Mouse (Mus musculus) midbrain, embryonic 12.5 days (tissue): ENCODE results near the gene Cyct. TPM values are rescaled to one million over a fixed set of nuclear protein-coding genes. Genes with fewer than 3 reads are reported as not detected.

ENCODE experiments used
- ATAC-seq: fragments of 200-750 bp; cut with Nextera tagmentation; 2 replicates; pipeline ENCODE4 v1.8.0; 2017; ENCODE audit warnings: low read depth, moderate TSS enrichment, moderate library complexity; ENCODE audit not compliant: low FRiP score
- H3K27ac ChIP-seq: fragments of 300-500 bp; sonication (generic); replicated peaks from 2 replicates; pipeline ENCODE4 v1.5.1; 2016; ENCODE audit warnings: mild to moderate bottlenecking
- H3K27me3 ChIP-seq: fragments of 300-500 bp; sonication (generic); 2 replicates; pipeline ENCODE4 v1.6.1; 2016; ENCODE audit warnings: mild to moderate bottlenecking
- H3K36me3 ChIP-seq: fragments of 300-500 bp; sonication (generic); 2 replicates; pipeline ENCODE4 v1.6.1; 2016
- H3K4me1 ChIP-seq: fragments of 300-500 bp; sonication (generic); 2 replicates; pipeline ENCODE4 v1.6.1; 2016
- H3K4me2 ChIP-seq: fragments of 300-500 bp; sonication (generic); replicated peaks from 2 replicates; pipeline ENCODE4 v1.6.1; 2016; ENCODE audit warnings: mild to moderate bottlenecking, moderate library complexity
- H3K4me3 ChIP-seq: fragments of 300-500 bp; sonication (generic); 2 replicates; pipeline ENCODE4 v1.5.1; 2016; ENCODE audit warnings: mild to moderate bottlenecking
- H3K9ac ChIP-seq: fragments of 300-500 bp; sonication (generic); replicated peaks from 2 replicates; pipeline ENCODE4 v1.6.1; 2016; ENCODE audit warnings: mild to moderate bottlenecking, moderate library complexity
- H3K9me3 ChIP-seq: fragments of 300-500 bp; sonication (generic); 2 replicates; pipeline ENCODE4 v1.6.1; 2016; ENCODE audit warnings: mild to moderate bottlenecking
- WGBS: fragments of 180-500 bp; shearing (Covaris S2); methylation state at CpG from one replicate; pipeline ENCODE4 v1.1.7; 2016; 5-methylcytosine and 5-hydroxymethylcytosine counted together
- polyA plus RNA-seq: library from polyadenylated mRNA; unstranded; fragments of >200 nt; fragmentation: Nextera tagmentation; extraction: Ambion mirVana; gene quantifications from 2 replicates; pipeline ENCODE4 v1.2.1, GENCODE M21; 2016

The Cyct gene
- not detected in 2 replicates for polyA plus RNA-seq

DNA sequence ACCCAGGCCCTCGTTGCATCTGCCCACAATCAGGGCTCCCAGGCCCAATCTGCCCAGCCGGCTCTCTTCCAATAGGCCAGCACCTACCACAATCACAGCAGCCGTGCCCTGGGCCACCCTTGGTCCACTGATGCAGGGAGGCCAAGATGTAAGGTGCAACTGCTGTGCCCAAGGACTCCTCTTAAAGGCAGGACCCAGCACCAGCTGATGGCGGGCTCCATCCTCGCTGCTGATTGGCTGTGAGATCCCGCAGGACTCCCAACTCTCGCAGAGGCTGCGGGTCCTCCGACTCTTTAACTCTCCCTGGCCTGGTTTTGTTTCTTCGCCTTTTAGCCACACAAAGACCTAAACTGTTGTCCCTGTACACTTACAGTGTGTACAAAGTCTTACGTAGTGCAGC is at the start of gene Cyct:
Cyct (minus strand) TSS at position 225 of the 400 bp plus-strand sequence.
- Histone ChIP-seq H3K27ac (no peak within 1 kb of the TSS), H3K4me2 (no peak within 1 kb of the TSS), H3K4me3 (no peak within 1 kb of the TSS), H3K36me3 (no peaks in the 10 kb centered on the region), H3K9ac (no peak within 1 kb of the TSS), H3K4me1 (no peaks in the 10 kb centered on the region), H3K27me3 (no peaks in the 10 kb centered on the region), H3K9me3 (no peaks in the 10 kb centered on the region)
- WGBS: 88% methylated on average over 11 of the region's 11 CpGs
- no peak for ATAC-seq

DNA sequence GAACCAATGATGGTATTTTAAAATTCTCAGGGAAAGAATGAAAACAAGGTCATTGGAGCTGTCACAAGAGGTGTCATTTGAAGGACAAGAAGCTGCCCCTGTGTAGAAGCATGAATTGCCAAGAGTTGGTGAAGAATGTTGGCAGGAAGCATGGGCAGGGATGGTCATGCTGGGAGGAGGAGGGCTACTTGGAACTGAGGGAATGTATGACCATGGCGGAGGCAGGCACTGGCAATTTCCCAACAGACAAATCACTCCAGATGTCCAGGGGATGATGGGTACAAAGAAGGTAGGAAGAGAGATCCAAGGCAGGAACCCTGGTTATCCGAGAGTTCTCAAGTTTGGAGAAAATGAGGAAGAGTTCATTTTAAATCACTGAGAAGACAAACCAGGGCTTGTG is 49.7 kb upstream of the Cyct start:
- Histone ChIP-seq H3K4me3 (no peak overlapping the region), H3K4me2 (no peak overlapping the region), H3K9me3 (no peaks in the 10 kb centered on the region), H3K9ac (no peak overlapping the region), H3K27me3 (peaks cover 7% of the 10 kb centered on the region), H3K27ac (no peak overlapping the region), H3K36me3 (no peaks in the 10 kb centered on the region), H3K4me1 (no peaks in the 10 kb centered on the region)
- no peak for ATAC-seq
- WGBS: 92% methylated on average over 2 of the region's 2 CpGs

GRCm38 (mm10) chr2:76409526-76409925 is 49.3 kb upstream of the Cyct start:
- H3K27ac ChIP-seq: no peak overlapping the region
- H3K27me3 ChIP-seq: peaks cover 12% of the 10 kb centered on the region
- H3K4me2 ChIP-seq: no peak overlapping the region
- no peak overlapping the region for H3K4me3 ChIP-seq
- no peak overlapping the region for H3K9ac ChIP-seq
- peaks cover 3% of the 10 kb centered on the region; the same call in 1 of the 2 replicates for H3K4me1 ChIP-seq
- H3K9me3 ChIP-seq: no peaks in the 10 kb centered on the region
- WGBS: 84% methylated on average over 1 of the region's 1 CpGs
- H3K36me3 ChIP-seq: no peaks in the 10 kb centered on the region
- no peak for ATAC-seq

DNA sequence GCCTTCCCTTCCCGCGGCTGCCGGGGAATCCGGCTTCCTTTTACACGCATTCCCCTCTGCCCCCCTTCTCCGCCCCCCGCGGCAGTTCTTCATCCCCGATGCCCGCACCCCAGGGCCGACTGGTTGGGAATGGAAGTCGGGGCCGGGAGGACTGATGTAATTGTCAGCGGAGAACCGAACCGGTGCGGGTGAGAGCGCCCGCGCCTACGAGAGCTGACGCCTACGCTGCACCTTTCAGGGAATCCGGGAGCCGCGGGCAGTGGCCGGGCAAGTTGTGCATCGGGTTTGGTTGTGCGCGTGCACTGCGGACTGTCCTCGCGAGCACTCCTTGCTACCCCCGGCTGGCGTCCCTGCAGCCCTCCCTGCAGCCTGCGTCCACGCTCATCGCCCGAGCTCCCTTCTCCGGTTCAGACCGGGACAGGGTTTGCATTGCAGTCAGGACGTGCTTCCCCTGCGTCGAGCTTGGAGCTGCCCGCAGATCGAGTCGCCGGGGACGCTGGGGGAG is 46.7 kb upstream of the Cyct start:
- peak overlapping the region; percentile 83 for H3K4me2 ChIP-seq
- WGBS: 1% methylated on average over 49 of the region's 49 CpGs
- no peaks in the 10 kb centered on the region for H3K36me3 ChIP-seq
- peak; percentile 72 for ATAC-seq
- H3K9ac ChIP-seq: peak overlapping the region; percentile 85
- H3K4me3 ChIP-seq: peak overlapping the region; percentile 82
- H3K27me3 ChIP-seq: peaks cover 35% of the 10 kb centered on the region
- no peaks in the 10 kb centered on the region for H3K9me3 ChIP-seq
- peak overlapping the region; percentile 83 for H3K27ac ChIP-seq
- peaks cover 4% of the 10 kb centered on the region; the same call in 1 of the 2 replicates for H3K4me1 ChIP-seq

DNA sequence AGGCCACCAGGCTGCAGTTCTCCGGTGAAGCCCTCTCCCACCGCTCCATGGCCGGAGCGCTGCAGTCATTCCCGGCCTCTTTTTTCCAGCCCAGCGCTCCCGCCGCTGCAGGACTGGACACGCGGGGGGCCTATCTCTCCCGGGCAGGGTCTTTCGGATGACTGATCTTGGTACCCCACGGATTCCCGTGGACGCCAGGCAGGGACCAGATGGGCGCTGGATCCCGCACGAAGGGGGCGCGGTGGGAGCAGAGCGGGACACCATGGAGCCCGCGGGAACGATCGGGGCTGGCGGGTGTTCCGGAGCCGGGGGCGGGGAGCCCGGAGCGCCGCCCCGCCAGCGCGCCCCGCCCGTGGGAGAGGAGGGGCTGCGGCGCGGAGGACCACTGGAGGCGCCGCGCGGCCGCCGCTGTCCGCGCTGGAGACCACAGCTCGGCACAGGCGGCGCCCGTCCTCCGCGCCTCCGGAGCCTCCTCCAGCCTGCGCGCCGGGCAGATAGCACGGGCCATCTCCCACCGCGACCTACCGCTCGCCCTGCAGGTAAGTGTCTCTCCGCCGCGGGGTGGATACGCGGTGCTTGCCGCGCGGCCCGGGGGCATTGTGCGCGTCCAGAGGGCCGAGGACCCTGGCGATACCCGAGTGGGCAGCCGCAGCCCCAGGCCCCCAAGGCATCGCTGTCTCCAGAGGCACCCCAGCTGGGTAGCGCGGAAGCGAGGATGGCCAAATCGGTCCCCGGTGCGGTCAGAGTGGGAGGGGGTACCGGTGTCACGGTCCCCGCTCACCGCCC is 46.1 kb upstream of the Cyct start, which contains the start of gene Osbpl6:
Osbpl6 (plus strand) TSS at position 358 of the 786 bp plus-strand sequence.
- peak within 1 kb of the TSS; percentile 83 for H3K4me2 ChIP-seq
- peaks cover 4% of the 10 kb centered on the region; the same call in 1 of the 2 replicates for H3K4me1 ChIP-seq
- peak within 1 kb of the TSS; percentile 83 for H3K27ac ChIP-seq
- ATAC-seq: peak; percentile 93
- peak within 1 kb of the TSS; percentile 82 for H3K4me3 ChIP-seq
- no peaks in the 10 kb centered on the region for H3K9me3 ChIP-seq
- H3K27me3 ChIP-seq: peaks cover 35% of the 10 kb centered on the region
- H3K9ac ChIP-seq: peak within 1 kb of the TSS; percentile 85
- H3K36me3 ChIP-seq: no peaks in the 10 kb centered on the region
- under 1% methylated on average over 78 of the region's 89 CpGs for WGBS

DNA sequence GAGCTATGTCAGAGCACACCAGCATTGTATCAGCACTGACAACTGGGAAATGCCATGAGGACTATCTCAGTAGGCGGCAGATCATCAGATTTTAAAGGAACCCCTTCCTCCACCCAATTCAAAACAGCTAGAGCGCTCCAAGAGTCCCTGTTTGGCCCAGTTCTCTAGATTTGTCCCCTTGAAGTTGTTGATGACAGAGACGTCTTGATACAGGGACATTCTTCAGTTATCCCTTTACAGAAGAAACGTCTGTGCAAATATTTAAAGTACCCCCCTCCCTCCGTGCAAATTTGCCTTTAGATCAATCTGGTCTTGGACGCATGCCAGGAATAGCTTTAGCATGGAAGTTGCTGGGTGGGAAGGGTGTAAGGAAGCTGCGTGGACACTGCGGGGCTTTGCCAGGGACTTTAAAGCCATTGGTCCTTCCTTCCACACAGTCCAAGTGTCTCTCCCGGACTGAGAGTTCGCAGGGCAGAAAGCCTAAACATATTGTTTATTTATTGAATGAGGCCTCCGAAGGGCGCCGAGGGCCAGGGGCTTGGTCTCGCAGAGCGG is 45.4 kb upstream of the Cyct start:
- peaks cover 35% of the 10 kb centered on the region for H3K27me3 ChIP-seq
- H3K9me3 ChIP-seq: no peaks in the 10 kb centered on the region
- peak overlapping the region; percentile 83 for H3K27ac ChIP-seq
- peak overlapping the region; percentile 85 for H3K9ac ChIP-seq
- peaks cover 4% of the 10 kb centered on the region; the same call in 1 of the 2 replicates for H3K4me1 ChIP-seq
- peak; percentile 32; the same call in 1 of the 2 replicates for ATAC-seq
- H3K36me3 ChIP-seq: no peaks in the 10 kb centered on the region
- 3% methylated on average over 15 of the region's 15 CpGs for WGBS
- peak overlapping the region; percentile 83 for H3K4me2 ChIP-seq
- peak overlapping the region; percentile 82 for H3K4me3 ChIP-seq

- Histone ChIP-seq H3K4me1 (peaks cover 4% of the 10 kb centered on the region; the same call in 1 of the 2 replicates), H3K27ac (no peak overlapping the region), H3K36me3 (no peaks in the 10 kb centered on the region), H3K4me2 (no peak overlapping the region), H3K9me3 (no peaks in the 10 kb centered on the region), H3K4me3 (no peak overlapping the region), H3K27me3 (peaks cover 30% of the 10 kb centered on the region), H3K9ac (no peak overlapping the region)
- no peak for ATAC-seq
Observed at GRCm38 (mm10) chr2:76400178-76400577, 39.9 kb upstream of the Cyct start.

- no peak overlapping the region for H3K4me3 ChIP-seq
- H3K27ac ChIP-seq: no peak overlapping the region
- H3K4me2 ChIP-seq: no peak overlapping the region
- peaks cover 24% of the 10 kb centered on the region for H3K36me3 ChIP-seq
- no peak overlapping the region for H3K9ac ChIP-seq
- no peaks in the 10 kb centered on the region for H3K27me3 ChIP-seq
- H3K4me1 ChIP-seq: no peaks in the 10 kb centered on the region
- no peak for ATAC-seq
- no peaks in the 10 kb centered on the region for H3K9me3 ChIP-seq
Observed at GRCm38 (mm10) chr2:76386531-76386930, 26.3 kb upstream of the Cyct start.

DNA sequence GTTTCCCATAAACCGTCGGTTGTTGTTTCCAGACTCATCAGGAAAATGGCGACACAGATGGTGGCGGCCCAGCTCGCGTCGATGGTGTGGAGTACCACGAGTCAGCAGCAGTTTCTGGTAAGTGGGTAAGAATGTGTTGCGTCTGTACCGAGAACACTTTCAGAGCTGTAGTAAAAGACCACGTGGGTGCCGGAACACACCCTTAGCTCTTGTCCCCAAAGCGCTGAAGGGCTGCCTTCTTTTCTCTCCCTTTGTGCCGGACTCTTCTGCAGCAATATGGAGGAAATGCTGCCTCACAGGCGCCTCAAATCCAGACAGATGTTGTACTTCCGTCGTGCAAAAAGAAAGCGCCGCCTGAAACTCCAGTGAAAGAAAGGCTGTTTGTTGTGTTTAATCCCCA is 18.4 kb upstream of the Cyct start:
- Histone ChIP-seq H3K27ac (no peak overlapping the region), H3K27me3 (no peaks in the 10 kb centered on the region), H3K9ac (no peak overlapping the region), H3K4me3 (no peak overlapping the region), H3K9me3 (no peaks in the 10 kb centered on the region), H3K4me2 (no peak overlapping the region), H3K4me1 (no peaks in the 10 kb centered on the region), H3K36me3 (peaks cover 75% of the 10 kb centered on the region)
- WGBS: 95% methylated on average over 19 of the region's 19 CpGs
- no peak for ATAC-seq

- H3K4me2 ChIP-seq: no peak overlapping the region
- no peak for ATAC-seq
- no peaks in the 10 kb centered on the region for H3K9me3 ChIP-seq
- H3K27me3 ChIP-seq: no peaks in the 10 kb centered on the region
- WGBS: 94% methylated on average over 6 of the region's 6 CpGs
- H3K27ac ChIP-seq: no peak overlapping the region
- peaks cover 58% of the 10 kb centered on the region for H3K36me3 ChIP-seq
- H3K4me3 ChIP-seq: no peak overlapping the region
- no peak overlapping the region for H3K9ac ChIP-seq
- peaks cover 6% of the 10 kb centered on the region for H3K4me1 ChIP-seq
Observed at GRCm38 (mm10) chr2:76374544-76375206, 14.4 kb upstream of the Cyct start.

DNA sequence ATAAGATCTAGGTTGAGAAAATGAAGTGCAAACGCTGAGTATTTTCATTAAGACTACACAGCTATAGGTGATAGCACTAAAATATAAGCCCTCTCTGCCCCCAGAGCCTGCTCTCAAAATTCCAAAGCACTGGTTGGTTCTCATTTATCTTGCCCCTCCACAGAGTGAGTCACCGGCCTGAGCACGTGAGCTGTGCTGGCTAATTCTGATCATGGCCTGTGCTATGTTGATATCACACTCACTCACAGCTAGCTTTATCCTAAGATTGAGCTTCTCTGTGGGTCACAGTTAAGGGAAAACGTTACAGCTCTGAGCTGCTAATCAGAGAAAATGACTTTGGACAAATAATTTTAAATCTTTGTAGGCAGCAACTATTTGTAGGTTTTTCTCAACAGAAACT is 12.0 kb upstream of the Cyct start:
- Histone ChIP-seq H3K4me2 (no peak overlapping the region), H3K4me1 (peaks cover 6% of the 10 kb centered on the region), H3K9me3 (no peaks in the 10 kb centered on the region), H3K9ac (no peak overlapping the region), H3K27me3 (no peaks in the 10 kb centered on the region), H3K4me3 (no peak overlapping the region), H3K27ac (no peak overlapping the region), H3K36me3 (peaks cover 35% of the 10 kb centered on the region)
- WGBS: 90% methylated on average over 4 of the region's 4 CpGs
- ATAC-seq: no peak

DNA sequence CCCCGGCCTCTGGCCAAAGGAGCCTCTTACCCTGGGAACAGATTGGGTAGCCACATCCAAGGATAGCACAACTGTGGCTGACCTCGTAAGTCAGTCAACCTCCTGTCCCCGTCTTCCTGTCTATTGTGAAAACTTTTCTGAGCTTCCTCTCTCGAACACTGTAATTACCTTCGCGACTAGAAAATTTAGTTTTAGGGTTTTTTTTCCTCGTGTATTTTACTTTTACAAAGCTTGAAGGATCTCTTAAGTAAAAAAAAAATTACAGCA is 10.3 kb upstream of the Cyct start:
- H3K27me3 ChIP-seq: no peaks in the 10 kb centered on the region
- H3K4me1 ChIP-seq: peaks cover 6% of the 10 kb centered on the region
- peaks cover 28% of the 10 kb centered on the region for H3K36me3 ChIP-seq
- WGBS: 4% methylated on average over 7 of the region's 7 CpGs
- H3K4me3 ChIP-seq: peak overlapping the region; percentile 96
- peak overlapping the region; percentile 95 for H3K4me2 ChIP-seq
- peak overlapping the region; percentile 89 for H3K9ac ChIP-seq
- no peaks in the 10 kb centered on the region for H3K9me3 ChIP-seq
- no peak for ATAC-seq
- H3K27ac ChIP-seq: no peak overlapping the region
